Mouse (Mus musculus): ENCODE measurements around the gene Sct.

DNA sequence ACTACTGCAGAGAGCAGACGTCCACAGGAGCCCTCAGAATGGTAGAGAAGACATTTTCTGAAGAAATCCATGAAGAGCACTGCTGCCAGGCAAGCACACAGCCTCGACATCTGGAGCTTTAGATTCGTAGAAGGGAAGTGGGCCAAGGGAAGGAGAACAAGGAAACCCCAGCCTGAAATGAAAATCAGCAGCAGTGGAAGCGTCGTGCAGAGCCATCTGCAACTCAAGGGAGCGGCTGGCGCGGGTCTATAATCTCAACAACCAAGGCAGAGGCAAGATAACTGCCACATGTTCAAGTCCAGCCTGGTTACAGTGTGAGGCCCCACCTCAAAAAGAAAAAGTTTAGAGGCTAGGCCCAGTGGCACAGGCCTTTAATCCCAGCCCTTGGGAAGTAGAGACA, 36.1 kb upstream of the Sct start:
- TF ChIP-seq CTCF (IDR thresholded peaks at IDR 0.05) (no peak), EP300 (IDR thresholded peaks at IDR 0.05) (no peak)
